Mouse (Mus musculus) left cerebral cortex, adult 11 months (tissue): Measurements from ENCODE around the gene Daam1.

Experiments used
- DNase-seq: peaks from one replicate; pipeline ENCODE4 v3.0.0; 2022; ENCODE audit warnings: low spot score

The Daam1 gene

DNA sequence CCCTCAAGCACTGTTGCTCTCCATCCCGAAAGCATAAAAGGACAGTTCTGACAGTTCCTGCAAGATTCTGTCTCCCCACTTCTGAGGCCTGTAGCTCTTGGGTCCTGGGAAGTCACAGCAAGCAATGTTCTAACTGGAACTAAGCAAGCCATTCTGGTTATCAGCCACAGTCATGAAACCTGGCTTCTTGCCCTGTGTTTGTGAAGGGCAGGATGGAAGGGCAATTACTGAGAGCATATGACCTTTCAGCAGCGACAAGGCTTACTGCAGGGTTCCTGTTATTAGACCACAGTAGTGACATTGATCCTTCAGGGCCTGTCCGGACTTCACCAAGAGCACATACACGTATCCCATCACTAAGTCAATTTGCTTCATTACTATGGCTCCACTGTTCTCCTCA, 167.8 kb downstream of the Daam1 start:
- DNase-seq: no peak

DNA sequence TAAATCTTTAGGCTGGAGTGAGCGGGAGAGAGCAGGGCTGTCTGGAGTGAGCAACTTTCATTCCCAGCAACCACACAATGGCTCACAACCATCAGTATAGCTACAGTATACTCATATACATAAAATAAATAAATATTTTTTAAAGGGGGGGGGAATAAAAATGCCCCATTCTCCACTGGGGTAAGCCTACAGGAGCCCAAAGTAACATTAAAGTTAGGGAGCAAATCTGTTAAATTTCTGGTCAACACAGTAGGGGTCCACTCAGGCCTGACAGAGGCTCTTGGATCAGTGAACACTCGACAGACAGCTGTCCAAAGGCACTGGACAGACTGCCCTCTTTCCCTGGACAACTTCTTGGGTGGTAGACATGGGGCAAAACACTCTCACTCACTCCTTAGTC, 168.8 kb downstream of the Daam1 start:
- no peak for DNase-seq

DNA sequence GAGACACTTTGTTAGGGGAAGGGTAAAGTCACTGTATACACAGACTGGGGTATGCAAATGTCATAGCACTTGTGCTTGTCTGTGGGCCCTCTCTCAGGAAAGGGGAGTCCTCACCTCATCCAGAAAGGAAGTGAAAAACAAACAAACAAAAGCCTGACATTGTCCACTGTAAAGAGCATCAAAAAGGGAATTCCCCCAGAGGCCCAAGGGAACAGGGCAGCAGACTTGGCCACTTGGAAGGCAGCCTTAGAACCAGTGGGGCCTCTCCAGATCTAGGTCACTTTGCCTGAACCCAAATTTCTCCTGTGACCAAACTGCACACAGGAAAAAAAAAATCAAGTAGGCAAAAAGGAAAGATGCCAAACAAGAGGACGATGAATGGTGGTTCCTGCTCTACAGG, 170.9 kb downstream of the Daam1 start:
- no peak for DNase-seq

DNA sequence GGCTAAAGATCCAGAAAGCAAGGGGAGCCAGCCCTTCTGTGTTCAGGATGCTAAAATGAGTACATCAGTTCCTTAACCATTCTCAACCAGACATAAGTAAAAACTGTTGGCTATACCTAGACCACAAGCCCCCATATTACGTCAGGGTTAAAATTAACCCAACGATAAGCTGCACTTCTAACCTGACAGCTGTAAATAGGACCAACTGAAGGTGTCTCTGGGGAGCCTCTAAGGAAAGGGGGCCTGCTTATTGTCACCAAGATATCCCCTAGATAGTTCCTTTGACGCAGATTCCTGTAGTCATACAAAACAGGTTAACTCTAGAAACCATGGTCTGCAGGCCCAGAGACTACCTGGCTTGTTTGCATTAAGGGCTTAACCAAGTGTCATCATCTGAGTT, 174.4 kb downstream of the Daam1 start:
- DNase-seq: no peak

DNA sequence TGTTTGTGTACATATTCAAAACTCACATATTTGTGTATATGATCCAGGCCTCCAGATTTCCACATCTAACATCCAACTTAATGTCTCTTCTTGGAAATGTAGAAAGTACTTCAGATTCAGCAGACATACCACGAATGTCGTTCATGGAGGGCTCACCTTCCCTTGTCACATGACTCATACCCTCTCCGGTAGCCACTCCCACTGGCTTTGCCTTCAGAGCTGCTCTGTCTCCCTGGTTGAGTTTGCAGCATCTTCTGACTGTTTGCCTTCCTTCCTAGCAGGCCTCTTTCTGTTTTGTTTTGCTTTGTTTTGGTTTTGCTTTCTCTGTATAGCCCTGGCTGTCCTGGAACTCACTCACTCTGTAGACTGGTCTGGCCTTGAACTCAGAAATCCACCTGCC, 176.8 kb downstream of the Daam1 start:
- no peak for DNase-seq

DNA sequence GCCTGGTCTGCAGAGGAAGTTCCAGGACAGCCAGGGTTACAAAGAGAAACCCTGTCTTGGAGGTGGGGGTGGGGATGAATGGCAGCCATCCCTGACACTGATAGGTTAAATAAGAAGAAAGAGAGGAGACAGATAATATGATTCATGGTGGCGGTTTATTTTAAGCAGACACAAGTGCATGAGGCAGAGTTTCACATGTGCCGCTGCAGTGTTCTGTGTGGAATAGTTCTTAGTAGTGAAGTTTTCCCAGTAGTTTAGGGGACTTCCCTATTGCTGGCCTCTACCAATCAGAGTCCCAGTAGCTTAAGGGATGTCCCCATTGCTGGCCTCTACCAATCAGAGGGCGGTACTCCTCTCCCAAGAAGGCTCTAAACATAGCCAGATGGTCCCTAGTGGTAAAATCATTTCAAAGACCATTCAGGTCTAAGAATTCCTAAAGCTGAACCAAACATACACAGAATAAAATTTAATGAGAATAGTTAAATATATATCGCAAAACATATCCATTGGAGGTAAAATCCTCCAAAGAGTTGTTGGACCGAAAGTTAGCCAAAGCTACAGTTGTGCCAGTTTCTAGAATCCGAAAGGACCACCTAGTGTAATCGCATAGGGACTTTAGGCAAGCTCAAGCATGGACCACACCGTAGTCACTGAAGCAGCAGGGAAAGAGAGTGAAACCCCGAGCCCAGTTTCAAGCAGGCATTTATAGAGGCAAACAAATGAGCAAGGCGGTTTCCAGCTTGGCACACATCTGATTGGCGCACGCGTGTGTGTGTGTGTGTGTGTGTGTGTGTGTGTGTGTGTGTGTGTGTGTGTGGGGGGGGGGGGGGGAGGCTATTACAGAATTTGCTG, 178.4 kb downstream of the Daam1 start:
- DNase-seq: no peak

DNA sequence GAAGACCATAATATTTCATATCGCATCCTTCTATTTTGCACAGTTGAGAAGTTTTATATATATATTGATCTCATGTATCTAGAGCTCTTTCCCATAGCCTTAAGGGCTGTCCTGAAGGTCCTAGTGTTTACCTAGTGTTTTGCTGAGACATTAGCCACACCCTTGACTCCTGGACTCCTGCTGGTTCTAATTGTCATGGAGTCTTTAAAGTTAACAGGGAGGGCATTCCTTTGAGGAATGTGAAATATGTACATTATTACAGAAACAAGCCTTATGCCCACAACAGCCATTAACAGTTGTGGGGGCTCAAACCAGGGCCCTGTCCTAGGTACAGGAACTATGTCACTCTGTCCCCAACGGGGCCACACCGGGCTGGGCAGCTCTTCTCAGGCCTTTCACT, 180.5 kb downstream of the Daam1 start:
- DNase-seq: no peak

DNA sequence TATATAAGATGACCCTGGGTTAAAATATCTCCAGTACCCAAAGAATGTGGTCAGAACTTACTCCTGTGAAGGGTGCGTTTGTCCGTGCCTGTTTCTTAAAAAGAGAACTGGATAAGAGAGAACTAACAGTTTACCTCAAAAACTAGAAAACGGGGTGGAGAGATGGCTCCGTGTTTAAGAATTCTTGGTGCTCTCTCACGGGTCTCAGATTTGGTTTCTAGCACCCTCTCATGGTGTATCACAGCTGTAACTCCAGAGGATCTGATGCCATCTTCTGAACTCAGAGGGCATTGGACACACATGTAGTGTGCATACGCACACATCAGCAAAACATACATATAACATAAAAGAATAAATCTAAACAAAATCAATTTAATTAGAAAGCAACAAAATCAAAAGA, 181.2 kb downstream of the Daam1 start:
- DNase-seq: no peak

DNA sequence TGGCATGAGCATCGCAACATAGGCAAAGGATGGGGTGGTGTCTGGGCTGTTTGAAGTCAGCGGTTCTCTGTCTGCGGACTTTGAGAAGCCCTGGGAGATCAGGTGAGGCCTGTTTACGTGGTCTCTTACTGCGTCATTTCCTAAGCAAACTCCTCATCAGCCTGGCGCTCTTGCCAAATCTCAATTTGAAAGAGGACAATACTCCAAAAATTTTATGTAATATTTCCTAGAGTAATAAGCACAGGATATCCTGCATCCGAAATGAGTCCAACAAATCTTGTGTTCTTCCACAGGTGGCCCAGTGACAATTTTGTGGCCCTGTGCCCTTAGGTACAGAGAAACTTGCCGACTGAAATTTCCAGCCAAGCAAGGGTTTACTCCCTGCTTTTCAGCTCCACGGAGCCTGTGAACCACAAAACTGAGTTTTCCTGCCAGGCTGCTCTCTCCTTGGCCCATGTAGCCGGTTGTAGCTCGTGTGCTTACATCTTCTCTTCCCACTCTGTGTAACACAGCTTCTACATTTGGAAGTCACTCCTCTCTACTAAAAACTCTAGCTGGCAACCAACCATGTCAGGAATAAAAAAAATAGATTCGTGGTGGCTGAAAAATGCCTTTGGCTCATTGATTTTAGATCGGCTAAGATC, 183.0 kb downstream of the Daam1 start:
- DNase-seq: no peak

DNA sequence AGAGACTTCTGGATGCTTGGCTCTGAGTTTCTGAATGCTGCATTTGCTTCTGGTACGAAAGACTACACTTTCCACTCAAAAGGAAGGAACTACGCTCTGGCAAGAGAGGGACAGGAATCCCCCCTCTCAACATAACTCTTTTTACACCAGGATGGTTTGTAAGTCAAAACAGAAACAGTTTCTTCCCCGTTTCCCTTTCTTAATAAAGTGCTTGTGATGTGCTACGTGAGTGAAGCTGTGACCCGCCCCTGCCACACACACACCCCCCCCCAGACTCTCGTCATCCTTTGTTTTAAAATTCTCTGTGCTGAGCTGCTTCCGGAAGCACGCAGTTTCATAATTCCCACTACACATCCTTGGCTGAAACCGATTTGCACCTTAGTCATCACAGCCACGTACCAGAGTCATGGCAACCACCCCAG, 183.5 kb downstream of the Daam1 start:
- DNase-seq: no peak

DNA sequence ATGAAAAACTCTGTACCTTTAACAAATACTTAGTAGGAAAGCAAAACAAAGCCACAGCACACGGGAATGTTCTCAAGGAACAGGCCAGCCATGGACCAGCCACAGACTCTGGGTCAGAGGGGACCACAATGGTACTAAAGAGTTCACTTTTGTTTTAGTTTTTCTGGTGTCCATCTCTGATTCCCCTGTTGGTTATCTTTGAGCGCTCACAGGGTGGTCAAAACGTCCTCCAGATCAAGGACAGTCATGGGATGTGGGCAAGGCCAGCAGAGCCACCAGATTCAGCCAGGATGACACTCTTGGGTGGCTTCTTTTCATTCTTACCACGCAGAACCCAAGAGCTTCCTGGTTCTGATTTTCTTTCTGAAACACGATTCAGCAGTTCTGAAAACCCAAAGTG, 184.4 kb downstream of the Daam1 start:
- DNase-seq: no peak

DNA sequence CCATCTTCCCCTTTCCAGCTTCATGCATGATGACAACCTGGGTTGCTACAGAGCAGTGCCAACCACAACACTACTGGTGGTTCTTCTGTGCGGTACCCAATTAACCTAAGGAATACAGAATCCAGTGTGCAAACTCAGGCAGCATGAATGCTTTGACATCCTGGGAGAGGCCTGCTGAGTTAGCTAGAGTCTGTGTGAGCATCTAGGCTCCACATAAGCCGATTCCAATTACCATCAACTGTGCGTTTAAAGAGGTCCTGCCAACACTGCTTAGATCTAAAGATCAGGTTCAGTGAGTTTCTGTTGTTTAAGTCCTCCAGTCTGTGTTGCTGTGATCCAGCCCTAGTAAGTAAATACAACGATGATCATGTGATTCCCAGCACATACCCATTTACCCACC, 189.4 kb downstream of the Daam1 start:
- no peak for DNase-seq

DNA sequence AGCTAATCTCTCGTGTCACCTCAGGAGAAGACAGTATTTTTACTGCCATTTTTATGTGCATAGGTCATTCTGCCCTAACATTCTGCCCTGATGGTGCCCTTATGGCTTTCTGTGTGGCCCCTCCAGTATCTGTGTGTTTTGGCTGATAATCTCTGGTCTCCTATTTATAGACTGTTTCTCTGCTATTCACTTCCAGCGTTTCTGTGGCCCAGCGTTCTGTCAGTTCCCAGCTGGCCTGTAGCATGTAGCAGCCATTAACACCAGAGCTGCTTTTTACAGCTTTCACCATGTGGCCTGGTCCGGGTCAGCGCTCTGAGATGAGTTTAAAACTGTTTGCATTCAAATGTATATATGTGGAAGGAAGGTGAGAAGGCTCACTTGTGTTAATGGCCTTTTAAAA, 190.7 kb downstream of the Daam1 start:
- DNase-seq: no peak

DNA sequence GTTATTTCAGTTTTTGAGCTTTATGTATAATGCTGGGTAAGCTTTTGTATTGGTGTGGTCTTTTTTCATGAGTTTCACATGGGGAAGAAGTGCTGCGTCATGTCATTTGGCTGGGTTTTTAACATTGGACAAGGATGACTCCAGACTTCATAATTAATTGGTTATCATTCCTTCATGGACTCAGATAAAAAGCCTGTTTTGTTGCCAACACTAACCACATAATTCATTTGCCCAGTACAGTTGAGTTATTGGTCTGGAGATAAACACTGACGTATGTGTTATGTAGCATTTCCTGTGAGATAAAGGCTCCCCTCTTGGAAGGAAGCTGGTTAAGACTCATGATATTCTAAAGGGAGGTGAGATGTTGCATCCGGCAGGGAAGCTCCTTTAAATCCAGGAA, 191.9 kb downstream of the Daam1 start:
- DNase-seq: no peak

DNA sequence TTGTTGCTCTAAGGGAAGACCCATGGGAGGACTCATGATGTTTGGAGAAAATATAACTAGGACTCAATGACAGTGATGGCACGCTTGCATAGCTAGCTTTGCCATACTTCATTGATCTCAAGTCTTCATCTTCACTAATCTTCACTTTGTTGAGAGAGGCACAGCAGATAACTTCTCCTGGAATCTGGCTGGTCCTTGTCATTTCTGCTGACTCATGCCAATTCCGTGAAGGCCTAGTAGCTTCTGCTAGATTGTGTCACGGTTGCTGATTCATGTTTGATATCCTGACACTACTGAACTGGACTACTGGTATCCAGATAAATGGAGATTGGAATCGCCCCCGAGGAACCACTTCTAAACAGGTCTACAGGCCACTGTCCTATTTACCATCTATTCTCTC, 192.7 kb downstream of the Daam1 start:
- no peak for DNase-seq

DNA sequence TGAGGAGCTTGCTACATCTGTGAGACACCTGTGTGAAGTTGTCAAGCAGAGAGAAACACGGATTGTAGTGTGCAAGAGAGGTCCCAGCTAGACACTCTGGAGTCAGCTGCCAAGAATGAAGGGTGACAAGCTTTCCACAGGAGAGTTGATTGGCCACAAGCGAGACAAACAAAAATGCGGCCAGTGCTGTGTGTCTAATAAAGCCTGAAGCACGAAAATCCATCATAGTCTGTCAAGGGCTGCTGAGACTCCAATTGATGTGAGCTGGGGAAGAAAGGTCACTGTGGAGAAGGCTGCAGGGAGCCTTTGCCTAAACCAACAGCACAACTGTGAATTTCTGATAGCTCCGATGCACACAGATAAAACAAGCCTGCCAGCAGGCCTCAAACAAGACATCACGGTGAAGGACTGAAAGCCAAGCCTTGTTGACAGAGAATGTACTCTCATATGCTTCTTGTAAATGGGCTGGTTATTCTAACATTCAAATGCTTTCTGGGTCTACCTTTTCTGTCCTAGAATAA, 194.5 kb downstream of the Daam1 start:
- no peak for DNase-seq

DNA sequence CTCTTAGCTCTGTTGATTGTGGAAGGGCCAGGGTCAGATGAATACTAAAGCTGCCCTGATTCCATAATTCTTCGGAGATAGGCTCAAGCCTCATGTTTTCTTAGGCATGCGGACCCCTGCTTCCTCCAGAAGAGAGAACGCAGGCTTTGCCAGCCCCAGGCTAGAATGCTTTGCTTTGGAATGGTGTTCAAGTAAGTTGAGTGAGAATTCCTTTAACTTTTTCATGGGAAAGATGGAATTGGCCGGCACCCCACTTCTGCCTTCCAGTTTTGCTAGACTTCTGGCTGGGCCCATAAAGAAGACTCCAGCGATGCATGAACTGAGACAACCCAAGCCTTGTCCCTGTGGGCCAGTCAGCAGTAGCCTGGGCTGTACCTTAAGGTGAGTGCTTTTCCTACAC, 200.3 kb downstream of the Daam1 start:
- no peak for DNase-seq

DNA sequence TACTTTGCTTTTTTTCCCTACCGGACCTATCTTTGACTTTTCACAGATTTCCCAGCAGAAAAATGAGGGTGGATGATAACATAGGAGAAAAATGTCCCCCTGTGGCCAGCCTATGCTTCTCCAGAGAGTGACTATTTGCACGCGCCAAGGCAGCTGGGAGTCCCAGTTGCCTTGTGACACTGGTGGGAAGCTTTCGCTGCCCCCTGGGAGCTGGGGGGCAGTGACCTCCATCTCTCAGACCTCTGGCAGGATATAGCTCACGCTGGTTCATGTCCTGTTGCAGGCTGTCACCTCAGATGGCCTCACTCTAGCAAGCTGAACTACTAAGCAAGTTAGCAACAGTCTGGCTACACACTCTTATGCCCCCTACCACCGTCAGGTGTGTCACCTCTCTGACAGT, 200.9 kb downstream of the Daam1 start:
- DNase-seq: no peak

DNA sequence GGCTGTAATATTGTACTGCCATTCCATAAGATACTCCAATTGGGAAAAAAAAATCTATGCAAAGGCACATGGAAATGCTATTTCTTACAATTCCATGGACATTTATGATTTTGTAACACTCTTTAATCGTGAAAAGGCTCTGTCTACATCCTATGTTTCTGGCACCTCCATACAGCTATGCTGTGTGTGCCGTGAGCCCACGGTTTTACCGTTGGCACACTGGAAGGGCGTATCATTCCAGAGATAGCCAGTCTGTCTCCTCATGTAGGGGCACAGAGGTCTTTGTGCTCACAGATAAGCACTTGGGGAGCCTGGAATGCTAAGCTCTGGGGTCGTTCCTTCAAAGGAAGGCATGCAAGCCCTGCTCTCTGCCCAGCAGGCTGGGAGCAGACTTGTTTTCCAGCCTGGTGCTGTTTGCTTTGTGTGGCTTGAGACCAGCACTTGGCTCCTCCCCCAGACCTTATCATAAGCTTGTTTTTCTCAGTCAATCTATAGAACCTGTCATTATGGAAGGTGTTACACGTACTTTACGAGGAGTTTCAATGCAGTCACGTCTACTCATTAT, 205.3 kb downstream of the Daam1 start:
- no peak for DNase-seq

DNA sequence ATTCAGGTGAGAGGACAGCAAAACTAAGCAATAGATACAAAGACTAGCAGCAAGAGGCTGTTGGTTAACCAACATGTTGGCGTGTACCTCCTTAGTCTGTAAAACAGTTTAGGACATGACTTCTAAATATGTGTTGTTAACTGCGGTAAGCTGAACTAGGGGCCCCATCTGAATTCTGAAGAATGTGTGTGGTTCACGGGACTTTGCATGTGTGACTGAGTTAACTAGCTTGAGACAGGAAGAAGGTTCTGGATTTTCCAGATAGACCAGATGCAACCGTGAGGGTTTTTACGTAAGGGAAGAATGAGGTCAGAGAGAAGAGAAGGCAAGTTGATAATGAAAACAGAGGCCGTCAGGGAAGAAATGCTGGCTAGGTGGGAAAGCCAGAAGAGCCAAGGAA, 206.2 kb downstream of the Daam1 start:
- DNase-seq: no peak

DNA sequence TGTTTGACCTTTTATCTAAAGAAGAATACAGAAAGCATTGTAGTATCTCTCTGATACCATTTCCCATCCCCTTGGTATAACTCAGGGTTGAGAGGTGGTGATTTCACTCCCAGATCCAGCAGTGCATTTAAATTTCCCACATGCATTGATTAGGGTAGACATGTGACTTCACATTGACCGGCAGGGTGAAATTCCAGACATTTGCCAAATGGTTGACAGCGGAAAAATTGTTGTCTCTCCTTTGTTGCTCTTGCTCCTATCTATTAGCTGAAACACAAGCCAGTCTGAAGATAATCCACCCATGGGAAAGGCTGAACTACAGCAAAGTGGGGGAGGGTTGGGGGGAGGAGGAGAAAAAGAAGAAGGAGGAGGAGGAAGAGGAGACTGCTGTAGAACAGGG, 208.0 kb downstream of the Daam1 start:
- no peak for DNase-seq

DNA sequence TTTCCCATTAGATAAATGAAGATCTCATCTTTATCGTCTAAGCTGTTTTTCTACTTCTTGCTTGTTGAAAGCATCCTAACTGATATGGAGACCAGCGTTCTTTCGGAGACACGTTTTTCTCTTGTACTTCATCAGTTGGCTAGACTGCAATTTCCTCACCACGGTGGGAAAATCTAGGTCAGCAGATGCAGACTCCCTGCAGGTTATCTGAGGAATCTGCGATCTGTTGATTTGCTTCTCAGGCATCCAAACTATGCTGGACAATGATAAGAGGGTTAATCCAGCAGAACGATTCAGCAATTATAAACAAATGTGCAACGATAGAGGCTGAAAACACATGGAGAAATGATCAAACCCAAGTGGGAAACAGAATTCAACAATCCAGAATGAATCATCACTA, 208.6 kb downstream of the Daam1 start:
- no peak for DNase-seq

DNA sequence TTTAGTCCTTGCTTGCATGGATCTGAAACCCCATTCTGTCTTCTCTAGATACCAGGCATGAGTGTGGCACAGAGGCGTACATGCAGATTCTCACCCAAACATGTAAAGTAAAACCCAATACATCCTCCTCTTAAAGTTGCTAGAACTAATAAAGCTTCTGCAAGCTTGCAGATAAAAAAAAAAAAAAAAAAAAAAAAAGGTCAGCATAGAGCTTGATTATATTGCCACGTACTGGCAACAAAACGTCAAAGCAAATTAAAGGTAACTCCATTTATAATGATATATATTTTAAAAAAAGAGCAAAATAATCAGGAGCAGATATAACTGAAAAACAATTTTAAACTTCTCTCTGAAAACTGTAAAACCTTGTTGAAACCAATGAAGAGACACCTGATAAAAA, 210.4 kb downstream of the Daam1 start:
- no peak for DNase-seq
